Comparison of ENCODE assay signal across 26 mouse cellular contexts in genomic region chr6:95876320-95876719, GRCm38 (mm10).
"Had no signal": no experiment of that assay in that cellular context is flagged by ENCODE, and none has a peak within 500 bp of the region (broad histone marks: within the 10 kb centered on the region; RNA-seq: fewer than 3 reads in every experiment).

No protein-coding gene starts in this region.

- H3K36me3 ChIP-seq: heart, embryonic 10.5 days; heart, embryonic 12.5 days; hindbrain, embryonic 10.5 days; hindbrain, embryonic 12.5 days; intestine, embryonic 15.5 days; limb, embryonic 12.5 days had no signal

- H3K9me3 ChIP-seq: heart, embryonic 10.5 days; heart, embryonic 12.5 days; hindbrain, embryonic 10.5 days; hindbrain, embryonic 12.5 days; intestine, embryonic 15.5 days; limb, embryonic 12.5 days had no signal

- H3K4me3 ChIP-seq: gastrocnemius, adult 2 months; heart, embryonic 10.5 days; heart, embryonic 12.5 days; hindbrain, embryonic 10.5 days; hindbrain, embryonic 12.5 days; intestine, embryonic 15.5 days; layer of hippocampus, adult 2 months; limb, embryonic 12.5 days had no signal

- H3K4me1 ChIP-seq: heart, embryonic 10.5 days; heart, embryonic 12.5 days; hindbrain, embryonic 10.5 days; hindbrain, embryonic 12.5 days; intestine, embryonic 15.5 days; limb, embryonic 12.5 days had no signal

- DNase-seq: gastrocnemius, adult 2 months; gastrocnemius, postnatal 10 days; gastrocnemius, postnatal 25 days; heart, adult 18-20 months; heart, postnatal 10 days; heart, postnatal 4 days; kidney, adult 18-20 months; kidney, adult 8-10 months; kidney, postnatal 10 days; kidney, postnatal 25 days; kidney, postnatal 4 days; layer of hippocampus, postnatal 36 days; left cerebral cortex, postnatal 4 days; liver had no signal

- ATAC-seq: hindbrain, embryonic 16.5 days; inflammation-experienced regulatory T-cells, adult 6 months; intestine, embryonic 15.5 days; intestine, postnatal 0 days had no signal

- H3K27ac ChIP-seq: gastrocnemius, adult 2 months; heart, embryonic 10.5 days; hindbrain, embryonic 10.5 days; hindbrain, embryonic 12.5 days; hindbrain, embryonic 14.5 days; intestine, embryonic 15.5 days; layer of hippocampus, adult 2 months; limb, embryonic 12.5 days had no signal

- H3K9ac ChIP-seq: heart, embryonic 12.5 days; hindbrain, embryonic 12.5 days; hindbrain, embryonic 14.5 days; intestine, embryonic 15.5 days; limb, embryonic 12.5 days had no signal

- H3K4me2 ChIP-seq: heart, embryonic 12.5 days; hindbrain, embryonic 12.5 days; hindbrain, embryonic 14.5 days; intestine, embryonic 15.5 days; limb, embryonic 12.5 days; liver, embryonic 11.5 days had no signal

- H3K27me3 ChIP-seq: heart, embryonic 12.5 days; hindbrain, embryonic 12.5 days; intestine, embryonic 15.5 days; limb, embryonic 12.5 days had no signal
